Mouse (Mus musculus): ENCODE measurements around the gene Dlgap1.

- TF ChIP-seq CTCF (IDR thresholded peaks at IDR 0.05; ENCODE audit: low read depth) (no peak), EP300 (IDR thresholded peaks at IDR 0.05; ENCODE audit: low read depth) (no peak)
Measured at GRCm38 (mm10) chr17:70486831-70487230, 518.0 kb downstream of the Dlgap1 start.
